Mouse (Mus musculus) intestine, embryonic 16.5 days (tissue): ENCODE measurements around the gene Cfap206. TPM values are rescaled to one million over a fixed set of nuclear protein-coding genes. Genes with fewer than 3 reads are reported as not detected.

Experiments used
- ATAC-seq: fragments of 200-750 bp; cut with Nextera tagmentation; 2 replicates; pipeline ENCODE4 v1.8.0; 2017; ENCODE audit warnings: moderate TSS enrichment, moderate library complexity
- H3K27ac ChIP-seq: fragments of 300-500 bp; sonication (generic); 2 replicates; pipeline ENCODE4 v1.5.1; 2014; ENCODE audit warnings: mild to moderate bottlenecking, low read length
- H3K27me3 ChIP-seq: fragments of 300-500 bp; sonication (generic); replicated peaks from 2 replicates; pipeline ENCODE4 v1.6.1; 2014; ENCODE audit warnings: low read length, control low read depth, mixed read lengths; ENCODE audit not compliant: control insufficient read depth, insufficient read depth
- H3K36me3 ChIP-seq: fragments of 300-500 bp; sonication (generic); 2 replicates; pipeline ENCODE4 v1.6.1; 2014; ENCODE audit warnings: low read length, control low read depth; ENCODE audit not compliant: control insufficient read depth, insufficient read depth
- H3K4me1 ChIP-seq: fragments of 300-500 bp; sonication (generic); 2 replicates; pipeline ENCODE4 v1.6.1; 2014; ENCODE audit warnings: low read length, control low read depth, mixed read lengths; ENCODE audit not compliant: control insufficient read depth, insufficient read depth
- H3K4me2 ChIP-seq: fragments of 300-500 bp; sonication (generic); 2 replicates; pipeline ENCODE4 v1.6.1; 2014; ENCODE audit warnings: low read depth, low read length, control low read depth
- H3K4me3 ChIP-seq: fragments of 300-500 bp; sonication (generic); 2 replicates; pipeline ENCODE4 v1.5.1; 2014; ENCODE audit warnings: mild to moderate bottlenecking, low read length
- H3K9ac ChIP-seq: fragments of 300-500 bp; sonication (generic); 2 replicates; pipeline ENCODE4 v1.6.1; 2014; ENCODE audit warnings: low read depth, low read length
- H3K9me3 ChIP-seq: fragments of 300-500 bp; sonication (generic); 2 replicates; pipeline ENCODE4 v1.6.1; 2016; ENCODE audit warnings: low read length, control low read depth; ENCODE audit not compliant: control insufficient read depth
- WGBS: fragments of 180-500 bp; shearing (Covaris S2); extraction: QIAGEN DNeasy Blood & Tissue Kit; methylation state at CpG from one replicate; pipeline ENCODE4 v1.1.7; 2014; 5-methylcytosine and 5-hydroxymethylcytosine counted together
- polyA plus RNA-seq: library from polyadenylated mRNA; unstranded; fragments of >200 nt; fragmentation: Nextera tagmentation; extraction: Ambion mirVana; gene quantifications from 2 replicates; pipeline ENCODE4 v1.2.1, GENCODE M21; 2015

The Cfap206 gene
- polyA plus RNA-seq, 1 experiment from 2014 or later: 0.20 TPM

GRCm38 (mm10) chr4:34653179-34653578 lies 76.8 kb downstream of the Cfap206 start:
- Histone ChIP-seq H3K4me2 (no peak overlapping the region), H3K9ac (no peak overlapping the region), H3K4me1 (no peaks in the 10 kb centered on the region), H3K27ac (no peak overlapping the region), H3K9me3 (no peaks in the 10 kb centered on the region), H3K27me3 (no peaks in the 10 kb centered on the region), H3K4me3 (no peak overlapping the region), H3K36me3 (peaks cover 17% of the 10 kb centered on the region)
- WGBS: 90% methylated on average over 7 of the region's 7 CpGs
- ATAC-seq: no peak

DNA sequence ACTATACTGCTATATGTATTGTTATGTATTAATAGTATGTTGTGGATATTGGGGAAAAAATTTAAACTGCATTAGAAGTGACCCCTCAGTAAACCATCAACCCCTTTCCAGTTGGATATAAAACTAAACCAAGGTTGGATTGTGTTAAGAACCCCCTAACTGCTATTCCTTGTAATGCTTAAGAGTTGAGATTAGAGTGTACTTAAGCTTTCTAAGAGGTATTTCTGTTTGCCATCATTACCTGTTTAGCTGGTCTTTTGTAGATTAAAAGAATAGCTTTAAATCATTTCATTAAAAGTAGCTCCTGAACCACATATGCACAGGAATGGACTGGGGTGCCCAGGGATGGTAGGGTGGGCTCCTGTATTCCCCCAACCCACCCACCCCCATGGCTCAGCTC lies 85.2 kb downstream of the Cfap206 start:
- no peaks in the 10 kb centered on the region for H3K4me1 ChIP-seq
- H3K27me3 ChIP-seq: no peaks in the 10 kb centered on the region
- H3K9ac ChIP-seq: no peak overlapping the region
- no peak overlapping the region for H3K27ac ChIP-seq
- H3K4me2 ChIP-seq: no peak overlapping the region
- ATAC-seq: no peak
- H3K9me3 ChIP-seq: no peaks in the 10 kb centered on the region
- no peak overlapping the region for H3K4me3 ChIP-seq
- peaks cover 12% of the 10 kb centered on the region for H3K36me3 ChIP-seq

DNA sequence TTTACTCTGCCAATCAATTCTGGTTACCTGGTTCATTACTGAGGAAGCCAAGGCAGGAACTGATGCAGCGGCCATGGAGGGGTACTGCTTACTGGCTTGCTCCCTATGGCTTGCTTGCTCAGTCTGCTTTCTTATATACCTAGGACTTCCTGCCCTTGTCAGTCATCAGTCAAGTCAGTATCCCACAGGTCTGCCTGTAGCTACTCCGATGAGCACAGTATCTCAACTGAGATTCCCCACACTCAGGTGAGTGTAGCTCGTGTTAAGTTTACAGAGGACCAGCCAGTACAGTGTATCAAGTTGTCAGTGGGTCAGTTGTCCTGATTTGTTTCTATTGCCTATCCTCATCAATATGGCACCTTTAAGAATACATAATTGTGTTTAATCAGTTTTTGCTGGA lies 89.3 kb downstream of the Cfap206 start:
- Histone ChIP-seq H3K9ac (no peak overlapping the region), H3K36me3 (peaks cover 11% of the 10 kb centered on the region), H3K4me3 (no peak overlapping the region), H3K4me1 (no peaks in the 10 kb centered on the region), H3K27ac (no peak overlapping the region), H3K4me2 (no peak overlapping the region), H3K27me3 (no peaks in the 10 kb centered on the region), H3K9me3 (no peaks in the 10 kb centered on the region)
- 100% methylated on average over 3 of the region's 3 CpGs for WGBS
- no peak for ATAC-seq

DNA sequence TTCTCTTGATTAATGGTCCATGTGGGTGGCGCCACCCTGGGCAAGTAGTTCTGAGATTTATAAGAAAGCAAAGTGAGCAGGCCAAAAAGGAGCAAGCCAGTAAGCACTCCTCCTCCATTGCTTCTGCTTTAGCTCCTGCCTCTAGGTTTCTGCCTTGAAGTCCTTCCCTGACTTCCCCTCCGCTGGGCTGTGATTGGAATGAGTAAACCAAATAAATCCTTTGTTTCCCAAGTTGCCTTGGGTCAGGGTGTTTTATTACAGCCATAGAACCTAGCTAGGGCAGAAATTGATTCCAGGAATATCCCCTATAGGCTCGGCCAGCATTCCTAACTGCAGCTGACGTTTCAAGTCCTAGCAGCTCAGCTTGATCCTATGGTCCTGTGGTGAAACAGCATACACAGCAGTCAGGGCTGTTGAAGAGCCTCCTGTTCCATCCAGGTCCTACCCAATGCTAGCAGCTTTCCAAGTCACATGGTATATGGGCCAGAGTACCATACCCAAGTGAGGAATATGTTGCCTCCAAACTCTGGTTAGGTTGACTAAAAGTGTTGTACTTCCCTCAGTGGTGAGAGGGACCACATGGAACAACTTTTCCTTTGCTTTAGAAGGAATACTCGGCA lies 90.2 kb downstream of the Cfap206 start:
- WGBS: 82% methylated on average over 5 of the region's 5 CpGs
- no peak for ATAC-seq
- Histone ChIP-seq H3K4me2 (no peak overlapping the region), H3K36me3 (peaks cover 11% of the 10 kb centered on the region), H3K4me3 (no peak overlapping the region), H3K27me3 (no peaks in the 10 kb centered on the region), H3K4me1 (no peaks in the 10 kb centered on the region), H3K9ac (no peak overlapping the region), H3K9me3 (no peaks in the 10 kb centered on the region), H3K27ac (no peak overlapping the region)

Other genes with a start within 250 kb of the Cfap206 start
- 9.2 and 14.0 TPM in 2 replicates for gene Akirin2, start 179.3 kb downstream of the Cfap206 start, polyA plus RNA-seq
- gene Orc3, start 115.3 kb downstream of the Cfap206 start, polyA plus RNA-seq: 64.1 and 69.2 TPM in 2 replicates
- gene Rars2, start 115.2 kb downstream of the Cfap206 start, polyA plus RNA-seq: 74.5 and 75.3 TPM in 2 replicates
- gene Slc35a1, start 42.8 kb downstream of the Cfap206 start, polyA plus RNA-seq: 69.6 and 78.6 TPM in 2 replicates
- gene Gm136, start 26.1 kb upstream of the Cfap206 start, polyA plus RNA-seq: not detected in 2 replicates
- gene Smim8, start 48.2 kb upstream of the Cfap206 start, polyA plus RNA-seq: 46.8 and 52.1 TPM in 2 replicates
- gene Zfp292, start 152.8 kb upstream of the Cfap206 start, polyA plus RNA-seq: 11.2 and 11.3 TPM in 2 replicates
- not detected in 2 replicates for gene Cga, start 163.6 kb upstream of the Cfap206 start, polyA plus RNA-seq